Mouse (Mus musculus) embryonic facial prominence, embryonic 15.5 days (tissue): ENCODE measurements around the gene Rgs3. TPM values are rescaled to one million over a fixed set of nuclear protein-coding genes. Genes with fewer than 3 reads are reported as not detected.
"Not testable (repeated sequence)": the region's sequence is repeated elsewhere in the genome, so short reads cannot be mapped to it uniquely, and the experiment has no call there.

Experiments used
- ATAC-seq: fragments of 200-750 bp; cut with Nextera tagmentation; 2 replicates; pipeline ENCODE4 v1.8.0; 2017; ENCODE audit warnings: low read depth, moderate TSS enrichment; ENCODE audit not compliant: insufficient number of reproducible peaks, low FRiP score, low TSS enrichment
- H3K27ac ChIP-seq: fragments of 300-500 bp; sonication (generic); replicated peaks from 2 replicates; pipeline ENCODE4 v1.5.1; 2015; ENCODE audit warnings: mild to moderate bottlenecking, inconsistent platforms
- H3K27me3 ChIP-seq: fragments of 300-500 bp; sonication (generic); 2 replicates; pipeline ENCODE4 v1.6.1; 2015; ENCODE audit warnings: inconsistent platforms
- H3K36me3 ChIP-seq: fragments of 300-500 bp; sonication (generic); 2 replicates; pipeline ENCODE4 v1.6.1; 2015; ENCODE audit warnings: mild to moderate bottlenecking, inconsistent platforms
- H3K4me1 ChIP-seq: fragments of 300-500 bp; sonication (generic); 2 replicates; pipeline ENCODE4 v1.6.1; 2015; ENCODE audit warnings: inconsistent platforms
- H3K4me2 ChIP-seq: fragments of 300-500 bp; sonication (generic); replicated peaks from 2 replicates; pipeline ENCODE4 v1.6.1; 2015; ENCODE audit warnings: mild to moderate bottlenecking, inconsistent platforms
- H3K4me3 ChIP-seq: fragments of 300-500 bp; sonication (generic); replicated peaks from 2 replicates; pipeline ENCODE4 v1.5.1; 2015; ENCODE audit warnings: mild to moderate bottlenecking, inconsistent platforms
- H3K9ac ChIP-seq: fragments of 300-500 bp; sonication (generic); 2 replicates; pipeline ENCODE4 v1.6.1; 2015; ENCODE audit warnings: inconsistent platforms
- H3K9me3 ChIP-seq: fragments of 300-500 bp; sonication (generic); replicated peaks from 2 replicates; pipeline ENCODE4 v1.6.1; 2016; ENCODE audit warnings: inconsistent platforms
- WGBS: fragments of 180-500 bp; shearing (Covaris S2); methylation state at CpG from one replicate; pipeline ENCODE4 v1.1.7; 2015; 5-methylcytosine and 5-hydroxymethylcytosine counted together
- polyA plus RNA-seq: library from polyadenylated mRNA; unstranded; fragments of >200 nt; fragmentation: Nextera tagmentation; extraction: Ambion mirVana; gene quantifications from 2 replicates; pipeline ENCODE4 v1.2.1, GENCODE M21; 2015

Gene Rgs3
- polyA plus RNA-seq, 1 experiment from 2014 or later, result 65.0 TPM

- Histone ChIP-seq H3K27ac (0 out of 2 replicates have a peak overlapping the region, but pooled peaks have one; percentile 39), H3K36me3 (no peaks in the 10 kb centered on the region), H3K27me3 (peaks cover 19% of the 10 kb centered on the region), H3K9me3 (no peaks in the 10 kb centered on the region), H3K4me3 (peak overlapping the region; percentile 41), H3K4me1 (peaks cover 20% of the 10 kb centered on the region), H3K9ac (no peak overlapping the region), H3K4me2 (peak overlapping the region; percentile 73)
- WGBS, result 3% methylated on average over 42 of the region's 42 CpGs
- ATAC-seq, result peak; percentile 71
These were observed 23.8 kb downstream of the Rgs3 start for GRCm38 (mm10) chr4:62583265-62584092.

DNA sequence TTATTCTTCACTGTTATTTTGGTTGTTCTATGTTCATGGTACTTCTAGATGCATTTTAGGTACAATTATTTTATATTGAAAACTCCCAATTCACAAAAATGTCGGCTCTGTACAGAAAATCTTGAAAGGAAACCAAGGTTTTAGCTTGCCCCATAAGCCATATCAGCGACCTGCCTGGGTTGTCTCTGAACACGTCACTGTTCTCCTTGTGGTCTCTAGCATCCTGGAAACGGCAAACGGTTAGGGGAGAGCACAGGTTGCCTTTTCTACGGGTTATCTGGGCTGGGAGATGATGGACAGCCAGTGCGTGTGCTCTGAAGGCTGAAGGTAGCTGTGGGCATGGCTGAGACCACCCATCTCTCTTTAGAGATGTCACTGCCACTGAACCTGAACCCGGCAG is 27.4 kb downstream of the Rgs3 start:
- Histone ChIP-seq H3K27ac (no peak overlapping the region), H3K9me3 (no peaks in the 10 kb centered on the region), H3K27me3 (peaks cover 19% of the 10 kb centered on the region), H3K4me2 (no peak overlapping the region), H3K4me3 (no peak overlapping the region), H3K36me3 (no peaks in the 10 kb centered on the region), H3K9ac (no peak overlapping the region), H3K4me1 (peaks cover 23% of the 10 kb centered on the region)
- ATAC-seq, result no peak
- WGBS, result 84% methylated on average over 8 of the region's 8 CpGs

- H3K4me1 ChIP-seq, result peaks cover 3% of the 10 kb centered on the region
- no peak overlapping the region for H3K4me2 ChIP-seq
- H3K27ac ChIP-seq, result no peak overlapping the region
- 91% methylated on average over 1 of the region's 1 CpGs for WGBS
- no peaks in the 10 kb centered on the region for H3K27me3 ChIP-seq
- ATAC-seq, result no peak
- H3K9me3 ChIP-seq, result no peaks in the 10 kb centered on the region
- no peaks in the 10 kb centered on the region for H3K36me3 ChIP-seq
- no peak overlapping the region for H3K4me3 ChIP-seq
- H3K9ac ChIP-seq, result no peak overlapping the region
These were observed 31.2 kb downstream of the Rgs3 start for GRCm38 (mm10) chr4:62590878-62591277.

DNA sequence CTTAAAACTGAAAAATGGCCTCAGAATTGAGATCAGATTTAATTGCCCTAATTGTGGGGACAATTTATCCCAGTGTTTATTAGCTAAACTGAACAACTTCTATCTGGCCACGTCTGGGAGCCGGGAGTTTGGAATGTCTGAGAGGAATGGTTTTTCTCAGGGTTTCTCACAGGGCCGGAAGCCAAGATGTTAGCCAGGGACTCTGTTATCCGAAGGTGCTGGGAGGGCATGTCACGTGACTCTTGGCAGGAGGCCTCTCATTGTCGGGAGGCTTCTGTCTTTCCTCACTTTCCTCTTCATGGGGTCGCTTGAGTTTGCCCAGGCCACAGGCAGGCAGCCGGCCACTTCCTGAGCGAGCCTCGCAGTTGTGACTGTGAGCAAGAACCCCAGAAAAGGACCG is 31.7 kb downstream of the Rgs3 start:
- Histone ChIP-seq H3K9me3 (no peaks in the 10 kb centered on the region), H3K36me3 (no peaks in the 10 kb centered on the region), H3K4me2 (no peak overlapping the region), H3K9ac (no peak overlapping the region), H3K4me3 (no peak overlapping the region), H3K27me3 (no peaks in the 10 kb centered on the region), H3K27ac (0 out of 2 replicates have a peak overlapping the region, but pooled peaks have one; percentile 17), H3K4me1 (peaks cover 3% of the 10 kb centered on the region)
- 18% methylated on average over 11 of the region's 11 CpGs for WGBS
- no peak for ATAC-seq

DNA sequence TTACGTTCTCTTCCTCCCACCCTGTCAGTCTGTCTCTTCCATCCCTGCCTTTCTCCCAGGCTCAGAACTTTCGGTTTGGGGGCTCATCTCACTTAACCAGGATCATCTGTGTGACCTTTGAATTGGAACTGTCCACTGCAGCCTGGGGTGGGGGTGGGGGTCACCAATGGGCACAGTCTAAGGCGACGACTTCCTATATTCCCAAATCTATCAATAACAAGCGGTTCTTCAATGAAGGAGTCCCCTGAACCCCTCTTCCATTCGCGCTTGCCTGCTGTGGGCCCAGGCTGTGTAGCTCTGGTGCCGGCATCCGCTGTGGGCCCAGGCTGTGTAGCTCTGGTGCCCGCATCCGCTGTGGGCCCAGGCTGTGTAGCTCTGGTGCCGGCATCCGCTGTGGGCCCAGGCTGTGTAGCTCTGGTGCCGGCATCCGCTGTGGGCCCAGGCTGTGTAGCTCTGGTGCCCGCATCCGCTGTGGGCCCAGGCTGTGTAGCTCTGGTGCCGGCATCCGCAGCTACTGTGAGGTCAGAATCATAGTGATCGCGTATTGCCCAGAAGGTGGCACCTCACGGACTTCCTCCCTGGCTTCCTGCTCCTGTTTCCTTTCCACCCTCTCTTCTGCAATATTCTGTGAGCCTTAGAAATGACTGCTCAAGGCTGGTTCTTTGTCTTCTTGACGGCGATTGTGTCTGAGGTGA is 34.0 kb downstream of the Rgs3 start:
- WGBS, result 91% methylated on average over 24 of the region's 24 CpGs
- not testable (repeated sequence) for ATAC-seq, H3K4me1 ChIP-seq

DNA sequence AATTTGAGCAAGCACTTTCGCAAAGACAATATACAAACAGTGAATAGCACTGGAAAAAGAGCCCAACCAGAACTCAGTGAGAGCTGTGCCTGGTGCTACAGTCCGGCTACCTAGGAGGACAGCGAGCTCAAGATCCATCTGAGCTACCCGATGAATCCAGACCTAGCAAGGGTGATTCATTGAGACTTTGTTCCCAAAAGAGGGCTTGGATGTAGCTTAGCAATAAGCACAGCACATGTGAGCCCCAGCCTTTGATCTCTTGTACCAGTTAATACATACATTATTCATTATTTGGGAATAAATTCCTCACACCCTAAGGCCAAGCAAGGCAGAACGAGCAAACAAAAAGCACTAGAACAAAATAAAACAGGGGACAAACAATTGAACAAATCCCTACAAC is 34.8 kb downstream of the Rgs3 start:
- Histone ChIP-seq H3K27me3 (no peaks in the 10 kb centered on the region), H3K4me3 (no peak overlapping the region), H3K36me3 (no peaks in the 10 kb centered on the region), H3K4me1 (peaks cover 3% of the 10 kb centered on the region), H3K9ac (no peak overlapping the region), H3K27ac (no peak overlapping the region), H3K9me3 (no peaks in the 10 kb centered on the region), H3K4me2 (no peak overlapping the region)
- ATAC-seq, result no peak
- 73% methylated on average over 5 of the region's 5 CpGs for WGBS

More for the DNA sequence above, 34.0 kb downstream of the Rgs3 start:
- not testable (repeated sequence) for H3K36me3 ChIP-seq, H3K27me3 ChIP-seq, H3K4me3 ChIP-seq, H3K9me3 ChIP-seq, H3K4me2 ChIP-seq, H3K9ac ChIP-seq, H3K27ac ChIP-seq

DNA sequence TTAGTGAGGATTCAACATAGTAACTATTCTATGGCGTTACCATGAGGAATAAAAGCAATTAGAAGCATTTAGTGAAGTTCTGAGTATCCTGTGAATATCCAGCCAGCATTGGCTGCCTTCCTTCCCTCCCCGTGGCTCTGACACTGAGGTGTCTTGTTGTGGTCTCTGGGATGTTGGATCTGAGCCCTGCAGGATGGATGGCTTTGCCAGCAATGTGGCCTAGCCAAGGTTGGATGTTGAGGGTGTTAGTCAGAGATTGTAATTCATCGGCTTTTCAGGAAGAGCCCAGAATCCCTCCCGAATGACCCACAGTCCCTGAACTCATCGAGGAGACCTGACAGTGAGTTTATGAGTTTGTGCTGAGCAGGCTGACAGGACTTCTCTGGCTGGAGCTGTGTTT is 36.4 kb downstream of the Rgs3 start:
- no peak overlapping the region for H3K4me3 ChIP-seq
- H3K4me2 ChIP-seq, result no peak overlapping the region
- WGBS, result 63% methylated on average over 5 of the region's 5 CpGs
- no peak for ATAC-seq
- no peak overlapping the region for H3K27ac ChIP-seq
- peaks cover 3% of the 10 kb centered on the region for H3K4me1 ChIP-seq
- no peaks in the 10 kb centered on the region for H3K27me3 ChIP-seq
- H3K36me3 ChIP-seq, result no peaks in the 10 kb centered on the region
- H3K9ac ChIP-seq, result no peak overlapping the region
- no peaks in the 10 kb centered on the region for H3K9me3 ChIP-seq

DNA sequence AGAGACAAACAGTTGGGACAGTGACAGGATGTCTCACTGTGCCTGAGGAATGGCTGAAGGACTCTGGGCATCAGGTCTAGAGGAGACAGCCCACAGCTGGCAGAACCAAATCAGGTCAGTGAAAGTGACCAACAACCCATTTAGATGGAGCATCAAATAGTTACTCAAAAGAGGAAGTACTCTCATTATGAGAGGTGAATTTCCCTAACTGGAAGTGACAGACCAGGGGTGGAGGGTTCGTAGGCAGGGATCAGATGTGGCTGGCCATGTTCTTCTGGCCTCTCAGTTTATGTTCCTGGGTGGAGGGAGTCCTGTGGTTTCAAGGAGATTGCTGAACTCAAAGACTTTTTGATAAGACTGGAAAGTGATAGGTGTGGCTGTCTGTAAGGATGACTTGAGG is 40.9 kb downstream of the Rgs3 start:
- no peaks in the 10 kb centered on the region for H3K36me3 ChIP-seq
- ATAC-seq, result no peak
- WGBS, result 56% methylated on average over 1 of the region's 1 CpGs

DNA sequence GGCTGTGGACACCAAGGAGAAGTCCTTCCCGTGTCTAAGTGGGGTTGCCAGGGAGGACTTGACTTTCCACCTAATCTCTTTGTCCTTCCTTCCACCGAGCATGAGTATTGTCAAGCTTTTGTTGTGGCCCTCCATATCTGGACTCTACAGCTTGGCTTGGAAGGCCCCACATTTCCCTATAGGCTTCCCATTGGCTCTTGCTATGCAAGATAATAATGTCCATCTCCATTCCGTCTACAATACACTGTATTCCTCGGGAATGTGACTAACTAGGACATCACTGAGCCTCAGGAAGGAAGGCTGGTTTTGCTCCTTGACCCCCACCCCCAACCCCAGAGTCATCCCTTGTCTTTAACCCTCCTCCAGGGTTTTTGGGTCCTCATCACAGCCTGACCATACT is 44.0 kb downstream of the Rgs3 start:
- ATAC-seq, result no peak
- H3K27ac ChIP-seq, result no peak overlapping the region
- no peak overlapping the region for H3K9ac ChIP-seq
- H3K27me3 ChIP-seq, result no peaks in the 10 kb centered on the region
- H3K4me2 ChIP-seq, result no peak overlapping the region
- H3K36me3 ChIP-seq, result no peaks in the 10 kb centered on the region
- no peaks in the 10 kb centered on the region for H3K9me3 ChIP-seq
- no peak overlapping the region for H3K4me3 ChIP-seq
- H3K4me1 ChIP-seq, result peaks cover 33% of the 10 kb centered on the region
- WGBS, result 89% methylated on average over 4 of the region's 4 CpGs

More for the DNA sequence above, 40.9 kb downstream of the Rgs3 start:
- Histone ChIP-seq H3K27me3 (no peaks in the 10 kb centered on the region), H3K9ac (no peak overlapping the region), H3K4me1 (peaks cover 3% of the 10 kb centered on the region; the same call in 1 of the 2 replicates), H3K9me3 (no peaks in the 10 kb centered on the region), H3K4me2 (no peak overlapping the region), H3K4me3 (no peak overlapping the region), H3K27ac (no peak overlapping the region)

- Histone ChIP-seq H3K9me3 (no peaks in the 10 kb centered on the region), H3K27me3 (no peaks in the 10 kb centered on the region), H3K4me1 (peaks cover 38% of the 10 kb centered on the region), H3K4me2 (no peak overlapping the region), H3K4me3 (no peak overlapping the region), H3K36me3 (no peaks in the 10 kb centered on the region), H3K27ac (no peak overlapping the region), H3K9ac (no peak overlapping the region)
- 63% methylated on average over 4 of the region's 4 CpGs for WGBS
- no peak for ATAC-seq
These were observed 44.4 kb downstream of the Rgs3 start for GRCm38 (mm10) chr4:62604094-62604493.

GRCm38 (mm10) chr4:62605856-62606541 is 46.4 kb downstream of the Rgs3 start:
- Histone ChIP-seq H3K36me3 (no peaks in the 10 kb centered on the region), H3K9me3 (no peaks in the 10 kb centered on the region), H3K4me2 (no peak overlapping the region), H3K9ac (no peak overlapping the region), H3K27ac (0 out of 2 replicates have a peak overlapping the region, but pooled peaks have one; percentile 22), H3K4me3 (no peak overlapping the region), H3K27me3 (no peaks in the 10 kb centered on the region), H3K4me1 (peaks cover 56% of the 10 kb centered on the region)
- 74% methylated on average over 9 of the region's 9 CpGs for WGBS
- no peak for ATAC-seq
